Mouse (Mus musculus) ES-Bruce4 (cell line): ENCODE data around the gene Ptpn14. TPM values are rescaled to one million over a fixed set of nuclear protein-coding genes. Genes with fewer than 3 reads are reported as not detected.

Source experiments
- H3K27ac ChIP-seq: 2 replicates; pipeline ENCODE4 v1.5.1; 2012; ENCODE audit warnings: low read length, inconsistent platforms; ENCODE audit not compliant: insufficient read depth
- H3K27me3 ChIP-seq: 2 replicates; pipeline ENCODE4 v1.6.1; 2012; ENCODE audit warnings: mild to moderate bottlenecking, low read length, inconsistent platforms; ENCODE audit not compliant: control insufficient read depth, poor library complexity, insufficient read depth, severe bottlenecking
- H3K36me3 ChIP-seq: 2 replicates; pipeline ENCODE4 v1.6.1; 2012; ENCODE audit warnings: inconsistent platforms, mild to moderate bottlenecking, low read length, moderate library complexity; ENCODE audit not compliant: control insufficient read depth, poor library complexity, insufficient read depth, severe bottlenecking
- H3K4me1 ChIP-seq: one replicate; pipeline ENCODE4 v1.8.1; 2011; ENCODE audit warnings: low read length; ENCODE audit not compliant: control insufficient read depth, insufficient read depth
- H3K4me3 ChIP-seq: 2 replicates; pipeline ENCODE4 v1.5.1; 2011; ENCODE audit warnings: low read depth, mild to moderate bottlenecking, low read length
- H3K9ac ChIP-seq: 2 replicates; pipeline ENCODE4 v1.6.1; 2012; ENCODE audit warnings: low read depth, mild to moderate bottlenecking, inconsistent platforms; ENCODE audit not compliant: poor library complexity, severe bottlenecking
- H3K9me3 ChIP-seq: replicated peaks from 2 replicates; pipeline ENCODE4 v1.6.1; 2012; ENCODE audit warnings: mild to moderate bottlenecking, low read length, inconsistent platforms; ENCODE audit not compliant: control insufficient read depth, poor library complexity, insufficient read depth, severe bottlenecking
- CTCF ChIP-seq: IDR thresholded peaks from one replicate; pipeline ENCODE4 v1.8.1; 2011; ENCODE audit warnings: low read depth, low read length
- EP300 ChIP-seq: IDR thresholded peaks from 2 replicates; pipeline ENCODE4 v1.6.1; 2011; ENCODE audit warnings: low read depth, low read length; ENCODE audit not compliant: insufficient read depth
- POLR2A ChIP-seq: IDR thresholded peaks from one replicate; pipeline ENCODE4 v1.8.1; 2011; ENCODE audit warnings: low read length; ENCODE audit not compliant: insufficient read depth
- polyA plus RNA-seq: library from polyadenylated mRNA; stranded (reverse); fragments of >200 nt; gene quantifications from 2 replicates; pipeline ENCODE4 v1.2.4, GENCODE M21; 2011; ENCODE audit warnings: low read depth; ENCODE audit not compliant: missing spikeins, insufficient read depth, insufficient read length

Ptpn14 gene
- polyA plus RNA-seq, 1 experiment = 141 TPM

DNA sequence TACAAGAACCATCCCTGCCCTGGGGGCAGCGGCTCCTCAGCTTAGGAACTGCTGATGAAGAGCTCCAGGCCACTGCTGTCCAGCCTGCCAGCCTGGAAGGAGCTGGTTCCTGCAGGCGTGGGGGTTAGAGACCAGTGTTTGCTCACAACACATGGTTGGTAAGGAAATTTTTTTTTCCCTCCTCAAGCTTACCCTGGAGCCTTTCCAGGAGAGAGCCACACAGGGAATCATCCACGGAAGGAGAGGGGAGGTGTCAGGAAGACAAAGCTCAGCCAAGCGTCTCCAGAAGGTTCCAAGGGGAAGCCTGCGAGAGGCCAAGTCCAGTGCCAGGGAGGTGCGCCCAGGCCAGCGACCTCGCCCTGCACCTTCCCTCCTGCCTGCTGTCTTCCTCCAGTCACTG is 151.9 kb downstream of the Ptpn14 start:
- Histone ChIP-seq H3K4me1 (peaks cover 9% of the 10 kb centered on the region), H3K4me3 (no peak overlapping the region), H3K9ac (no peak overlapping the region), H3K27ac (no peak overlapping the region), H3K9me3 (no peaks in the 10 kb centered on the region), H3K36me3 (no peaks in the 10 kb centered on the region), H3K27me3 (no peaks in the 10 kb centered on the region)
- TF ChIP-seq EP300 = no peak
- TF ChIP-seq POLR2A = no peak
- TF ChIP-seq CTCF = no peak

DNA sequence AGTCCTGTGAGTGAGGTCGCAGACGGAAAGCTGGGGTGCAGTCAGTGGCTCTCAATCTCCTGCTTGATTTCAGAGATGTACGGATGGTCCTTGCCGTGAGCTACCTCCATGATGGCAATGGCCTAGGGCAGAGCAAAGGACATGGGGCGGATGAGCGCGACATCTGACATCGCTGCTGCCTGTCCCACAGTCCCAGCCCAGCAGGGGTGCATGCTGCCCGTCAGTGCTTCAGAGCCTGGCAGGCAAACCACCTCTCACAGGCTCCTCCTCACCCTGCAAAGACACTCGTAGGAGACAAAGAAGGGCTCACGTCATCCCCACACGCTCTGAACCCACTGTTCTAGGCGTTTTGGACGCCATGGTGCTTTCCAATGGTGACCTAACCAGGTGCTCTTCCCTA is 152.7 kb downstream of the Ptpn14 start:
- Histone ChIP-seq H3K27me3 (no peaks in the 10 kb centered on the region), H3K9me3 (no peaks in the 10 kb centered on the region), H3K36me3 (no peaks in the 10 kb centered on the region), H3K27ac (no peak overlapping the region), H3K9ac (no peak overlapping the region), H3K4me1 (peaks cover 10% of the 10 kb centered on the region), H3K4me3 (no peak overlapping the region)
- no peak for TF ChIP-seq EP300
- no peak for TF ChIP-seq CTCF
- TF ChIP-seq POLR2A = no peak

DNA sequence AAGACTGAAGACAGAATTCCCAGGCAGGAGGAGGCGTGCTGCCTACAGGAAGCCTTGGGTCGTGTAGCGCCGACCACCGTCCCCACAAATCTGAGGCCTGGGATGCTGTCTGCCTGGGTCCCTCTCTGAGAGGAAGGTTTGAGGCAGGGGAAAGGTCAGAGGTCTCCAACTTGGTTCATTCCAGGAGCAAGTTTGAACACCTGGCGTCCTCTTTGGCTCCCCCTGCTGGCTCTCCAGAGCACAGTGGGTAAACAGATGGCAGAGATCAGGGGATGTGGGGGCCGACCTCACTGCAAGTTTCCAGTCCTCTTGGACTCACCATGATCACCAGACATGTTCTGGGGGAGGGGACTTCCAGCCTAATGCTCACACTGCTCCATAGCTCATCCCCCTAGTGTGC is 154.8 kb downstream of the Ptpn14 start:
- no peaks in the 10 kb centered on the region for H3K9me3 ChIP-seq
- H3K36me3 ChIP-seq = no peaks in the 10 kb centered on the region
- H3K27me3 ChIP-seq = no peaks in the 10 kb centered on the region
- H3K27ac ChIP-seq = no peak overlapping the region
- peak overlapping the region; percentile 46; the same call in 1 of the 2 replicates for H3K4me3 ChIP-seq
- H3K9ac ChIP-seq = no peak overlapping the region
- H3K4me1 ChIP-seq = peaks cover 7% of the 10 kb centered on the region
- TF ChIP-seq EP300 = no peak
- peak; percentile 81 for TF ChIP-seq CTCF

DNA sequence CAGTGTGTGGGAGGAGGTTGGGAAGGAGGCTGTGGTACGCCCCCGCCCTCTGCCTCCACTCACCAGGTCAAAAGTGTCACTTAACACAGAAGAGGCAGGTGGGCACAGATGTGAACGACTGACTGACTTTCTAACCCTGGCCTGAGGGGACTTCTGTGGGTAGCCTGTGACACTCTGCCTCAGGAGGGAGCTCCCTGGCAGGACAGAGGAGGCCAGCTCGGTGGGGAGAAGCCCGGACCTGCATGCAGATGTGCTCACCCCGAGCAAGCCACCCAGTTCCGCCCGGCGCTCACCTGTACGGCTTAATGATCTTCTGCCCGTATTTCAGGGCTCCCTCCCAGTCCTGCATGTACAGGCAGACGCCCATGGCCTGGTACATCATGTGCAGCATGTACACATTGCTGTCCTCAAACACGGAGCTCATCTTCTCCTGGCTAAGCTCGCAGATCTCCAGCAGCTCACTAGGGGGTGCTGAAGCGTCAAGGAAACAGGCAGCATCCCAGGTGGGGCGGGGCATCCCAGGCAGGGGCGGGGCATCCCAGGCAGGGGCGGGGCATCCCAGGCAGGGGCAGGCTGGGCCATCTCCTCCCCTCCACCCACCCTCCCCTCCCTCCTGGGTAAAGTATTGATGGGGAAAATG is 155.6 kb downstream of the Ptpn14 start:
- H3K4me3 ChIP-seq = peak overlapping the region; percentile 46
- no peak overlapping the region for H3K27ac ChIP-seq
- TF ChIP-seq CTCF (peak; percentile 74), POLR2A (no peak)
- peaks cover 7% of the 10 kb centered on the region for H3K4me1 ChIP-seq
- no peaks in the 10 kb centered on the region for H3K36me3 ChIP-seq
- no peaks in the 10 kb centered on the region for H3K9me3 ChIP-seq
- no peak overlapping the region for H3K9ac ChIP-seq
- H3K27me3 ChIP-seq = no peaks in the 10 kb centered on the region

DNA sequence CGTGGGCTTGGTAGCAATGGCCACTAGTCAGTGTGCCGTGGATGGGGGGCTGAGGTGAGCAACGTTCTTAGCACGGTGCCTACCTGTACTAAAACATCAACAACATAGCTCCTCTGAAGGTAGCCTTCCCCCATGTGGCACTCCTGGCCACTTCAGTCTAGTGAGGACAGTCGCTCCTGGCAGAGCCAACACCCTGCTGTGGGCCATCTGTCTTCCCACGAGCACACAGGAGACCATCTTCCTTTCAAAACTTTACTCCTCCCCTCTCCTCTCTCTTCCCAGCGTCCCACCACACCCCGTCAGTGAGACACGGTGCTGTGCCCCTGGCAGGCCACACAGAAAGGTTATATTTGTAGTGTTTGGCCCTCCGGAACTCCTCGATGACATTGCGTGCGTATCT is 156.9 kb downstream of the Ptpn14 start:
- H3K4me3 ChIP-seq = no peak overlapping the region
- H3K27me3 ChIP-seq = no peaks in the 10 kb centered on the region
- no peaks in the 10 kb centered on the region for H3K9me3 ChIP-seq
- peaks cover 7% of the 10 kb centered on the region for H3K4me1 ChIP-seq
- H3K9ac ChIP-seq = no peak overlapping the region
- H3K27ac ChIP-seq = no peak overlapping the region
- no peaks in the 10 kb centered on the region for H3K36me3 ChIP-seq
- TF ChIP-seq EP300 (no peak), POLR2A (no peak), CTCF (no peak)

DNA sequence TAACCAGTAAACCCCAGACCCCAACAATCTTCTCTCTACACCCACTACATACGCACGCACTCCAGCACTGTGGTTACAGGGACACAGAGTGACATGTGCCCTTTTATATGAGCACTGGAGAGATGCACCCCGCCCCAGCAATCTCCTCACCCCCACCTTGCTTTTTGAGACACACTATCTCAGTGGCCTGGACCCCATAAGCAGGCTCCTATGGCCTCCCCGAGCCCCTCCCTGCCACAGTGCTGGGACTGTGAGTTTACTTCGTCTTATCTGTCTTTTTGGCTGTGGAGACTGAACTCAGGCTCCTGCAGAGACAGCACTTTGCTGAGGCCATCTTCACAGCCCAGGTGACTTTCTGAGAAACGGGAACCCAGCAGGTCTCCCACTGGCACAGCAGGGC is 157.9 kb downstream of the Ptpn14 start:
- no peak for TF ChIP-seq CTCF
- no peak for TF ChIP-seq POLR2A
- no peak for TF ChIP-seq EP300
- Histone ChIP-seq H3K9ac (no peak overlapping the region), H3K4me3 (no peak overlapping the region), H3K9me3 (no peaks in the 10 kb centered on the region), H3K27ac (no peak overlapping the region), H3K27me3 (no peaks in the 10 kb centered on the region), H3K36me3 (no peaks in the 10 kb centered on the region), H3K4me1 (peaks cover 7% of the 10 kb centered on the region)
